Mouse (Mus musculus) neural tube, embryonic 14.5 days (tissue): Measurements from ENCODE around the gene Vav1. TPM values are rescaled to one million over a fixed set of nuclear protein-coding genes. Genes with fewer than 3 reads are reported as not detected.

Experiments used
- ATAC-seq: fragments of 200-750 bp; cut with Nextera tagmentation; 2 replicates; pipeline ENCODE4 v1.8.0; 2017; ENCODE audit warnings: low read depth, mild to moderate bottlenecking, moderate TSS enrichment, moderate library complexity
- H3K27ac ChIP-seq: fragments of 300-500 bp; sonication (generic); 2 replicates; pipeline ENCODE4 v1.5.1; 2014; ENCODE audit warnings: low read depth, mild to moderate bottlenecking, control low read depth, low read length, moderate library complexity, mixed read lengths
- H3K27me3 ChIP-seq: fragments of 300-500 bp; sonication (generic); 2 replicates; pipeline ENCODE4 v1.6.1; 2014; ENCODE audit warnings: low read length; ENCODE audit not compliant: control insufficient read depth, insufficient read depth
- H3K36me3 ChIP-seq: fragments of 300-500 bp; sonication (generic); 2 replicates; pipeline ENCODE4 v1.6.1; 2014; ENCODE audit warnings: low read length, mixed read lengths; ENCODE audit not compliant: control insufficient read depth, insufficient read depth
- H3K4me1 ChIP-seq: fragments of 300-500 bp; sonication (generic); 2 replicates; pipeline ENCODE4 v1.6.1; 2014; ENCODE audit warnings: low read length; ENCODE audit not compliant: control insufficient read depth, insufficient read depth
- H3K4me2 ChIP-seq: fragments of 300-500 bp; sonication (generic); 2 replicates; pipeline ENCODE4 v1.6.1; 2014; ENCODE audit warnings: mild to moderate bottlenecking, low read depth, low read length, control low read depth
- H3K4me3 ChIP-seq: fragments of 300-500 bp; sonication (generic); 2 replicates; pipeline ENCODE4 v1.5.1; 2014; ENCODE audit warnings: low read depth, low read length, control low read depth, mixed read lengths
- H3K9ac ChIP-seq: fragments of 300-500 bp; sonication (generic); replicated peaks from 2 replicates; pipeline ENCODE4 v1.6.1; 2014; ENCODE audit warnings: low read depth, mild to moderate bottlenecking, control low read depth, low read length, mixed read lengths
- H3K9me3 ChIP-seq: fragments of 300-500 bp; sonication (generic); 2 replicates; pipeline ENCODE4 v1.6.1; 2016; ENCODE audit warnings: low read length; ENCODE audit not compliant: control insufficient read depth
- WGBS: fragments of 180-500 bp; shearing (Covaris S2); extraction: QIAGEN DNeasy Blood & Tissue Kit; methylation state at CpG from one replicate; pipeline ENCODE4 v1.1.7; 2014; 5-methylcytosine and 5-hydroxymethylcytosine counted together
- polyA plus RNA-seq: library from polyadenylated mRNA; unstranded; fragments of >200 nt; fragmentation: Nextera tagmentation; extraction: Ambion mirVana; gene quantifications from 2 replicates; pipeline ENCODE4 v1.2.1, GENCODE M21; 2014

Gene Vav1
- polyA plus RNA-seq, 1 experiment from 2014 or later: 1.1 TPM

GRCm38 (mm10) chr17:57349067-57349466 lies 70.2 kb downstream of the Vav1 start:
- no peak overlapping the region for H3K27ac ChIP-seq
- H3K36me3 ChIP-seq: no peaks in the 10 kb centered on the region
- H3K4me2 ChIP-seq: no peak overlapping the region
- no peaks in the 10 kb centered on the region for H3K9me3 ChIP-seq
- no peak overlapping the region for H3K4me3 ChIP-seq
- ATAC-seq: no peak
- H3K4me1 ChIP-seq: no peaks in the 10 kb centered on the region
- WGBS: 67% methylated on average over 5 of the region's 5 CpGs
- H3K9ac ChIP-seq: no peak overlapping the region
- H3K27me3 ChIP-seq: no peaks in the 10 kb centered on the region

DNA sequence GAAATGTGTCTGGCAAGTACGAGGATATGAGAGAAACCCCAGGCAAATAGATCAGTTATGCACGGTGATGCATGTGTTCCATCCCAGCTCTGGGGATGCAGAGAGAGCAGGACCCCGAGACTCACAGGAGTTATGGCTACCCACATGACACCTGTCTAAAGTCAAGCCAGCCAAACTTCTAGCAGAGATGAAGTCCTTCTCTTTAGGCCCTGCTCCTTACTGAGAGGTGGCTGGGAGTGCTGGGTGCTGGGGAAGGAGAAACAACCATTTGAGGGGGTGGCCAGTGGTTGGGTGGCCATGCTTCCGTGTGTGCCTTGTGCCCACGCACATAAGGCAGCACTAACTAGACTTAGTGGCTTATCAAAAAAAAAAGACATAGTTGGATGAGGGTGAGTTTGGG lies 71.3 kb downstream of the Vav1 start:
- Histone ChIP-seq H3K36me3 (no peaks in the 10 kb centered on the region), H3K27ac (no peak overlapping the region), H3K4me3 (no peak overlapping the region), H3K27me3 (no peaks in the 10 kb centered on the region), H3K9ac (no peak overlapping the region), H3K4me1 (no peaks in the 10 kb centered on the region), H3K9me3 (no peaks in the 10 kb centered on the region), H3K4me2 (no peak overlapping the region)
- WGBS: 89% methylated on average over 5 of the region's 5 CpGs
- no peak for ATAC-seq

GRCm38 (mm10) chr17:57351107-57351506 lies 72.2 kb downstream of the Vav1 start:
- no peak overlapping the region for H3K9ac ChIP-seq
- ATAC-seq: no peak
- no peaks in the 10 kb centered on the region for H3K9me3 ChIP-seq
- no peak overlapping the region for H3K4me2 ChIP-seq
- H3K36me3 ChIP-seq: no peaks in the 10 kb centered on the region
- H3K27me3 ChIP-seq: no peaks in the 10 kb centered on the region
- no peaks in the 10 kb centered on the region for H3K4me1 ChIP-seq
- no peak overlapping the region for H3K27ac ChIP-seq
- 92% methylated on average over 9 of the region's 9 CpGs for WGBS
- H3K4me3 ChIP-seq: no peak overlapping the region

GRCm38 (mm10) chr17:57358441-57358840 lies 79.5 kb downstream of the Vav1 start, which contains the start of gene Adgre1:
Gene Adgre1, plus strand, starts transcription at chr17:57358691.
- WGBS: 15% methylated on average over 1 of the region's 1 CpGs
- Histone ChIP-seq H3K27ac (no peak within 1 kb of the TSS), H3K27me3 (no peaks in the 10 kb centered on the region), H3K4me3 (no peak within 1 kb of the TSS), H3K4me1 (no peaks in the 10 kb centered on the region), H3K36me3 (no peaks in the 10 kb centered on the region), H3K9me3 (no peaks in the 10 kb centered on the region), H3K4me2 (no peak within 1 kb of the TSS), H3K9ac (no peak within 1 kb of the TSS)
- no peak for ATAC-seq

GRCm38 (mm10) chr17:57359485-57360241 lies 80.8 kb downstream of the Vav1 start:
- Histone ChIP-seq H3K9me3 (no peaks in the 10 kb centered on the region), H3K4me2 (no peak overlapping the region), H3K36me3 (no peaks in the 10 kb centered on the region), H3K27me3 (no peaks in the 10 kb centered on the region), H3K4me3 (no peak overlapping the region), H3K27ac (no peak overlapping the region), H3K4me1 (no peaks in the 10 kb centered on the region), H3K9ac (no peak overlapping the region)
- no peak for ATAC-seq
- WGBS: 91% methylated on average over 11 of the region's 11 CpGs

Other genes with a start within 250 kb of the Vav1 start
- gene Khsrp, start 247.6 kb upstream of the Vav1 start, polyA plus RNA-seq: 32.1 and 36.8 TPM in 2 replicates
- gene Slc25a41, start 237.4 kb upstream of the Vav1 start, polyA plus RNA-seq: not detected in 2 replicates
- 1.1 and 1.2 TPM in 2 replicates for gene Crb3, start 220.0 kb upstream of the Vav1 start, polyA plus RNA-seq
- gene Slc25a23, start 219.2 kb upstream of the Vav1 start, polyA plus RNA-seq: 37.2 and 48.9 TPM in 2 replicates
- 3.2 and 4.3 TPM in 2 replicates for gene Dennd1c, start 200.6 kb upstream of the Vav1 start, polyA plus RNA-seq
- gene Tubb4a, start 191.3 kb upstream of the Vav1 start, polyA plus RNA-seq: 347 and 373 TPM in 2 replicates
- gene Tnfsf9, start 173.8 kb upstream of the Vav1 start, polyA plus RNA-seq: 4.8 and 8.4 TPM in 2 replicates
- 0.44 and 2.3 TPM in 2 replicates for gene Cd70, start 129.3 kb upstream of the Vav1 start, polyA plus RNA-seq
- not detected in 2 replicates for gene Tnfsf14, start 84.9 kb upstream of the Vav1 start, polyA plus RNA-seq
- 0.82 and 2.7 TPM in 2 replicates for gene C3, start 51.0 kb upstream of the Vav1 start, polyA plus RNA-seq
- gene Gpr108, start 30.7 kb upstream of the Vav1 start, polyA plus RNA-seq: 23.1 and 24.9 TPM in 2 replicates
- 5.4 and 9.0 TPM in 2 replicates for gene Trip10, start 29.6 kb upstream of the Vav1 start, polyA plus RNA-seq
- 2.3 and 6.1 TPM in 2 replicates for gene Adgre1, start 79.6 kb downstream of the Vav1 start, polyA plus RNA-seq